Mouse (Mus musculus): ENCODE data around the gene Ubr1.

The Ubr1 gene

DNA sequence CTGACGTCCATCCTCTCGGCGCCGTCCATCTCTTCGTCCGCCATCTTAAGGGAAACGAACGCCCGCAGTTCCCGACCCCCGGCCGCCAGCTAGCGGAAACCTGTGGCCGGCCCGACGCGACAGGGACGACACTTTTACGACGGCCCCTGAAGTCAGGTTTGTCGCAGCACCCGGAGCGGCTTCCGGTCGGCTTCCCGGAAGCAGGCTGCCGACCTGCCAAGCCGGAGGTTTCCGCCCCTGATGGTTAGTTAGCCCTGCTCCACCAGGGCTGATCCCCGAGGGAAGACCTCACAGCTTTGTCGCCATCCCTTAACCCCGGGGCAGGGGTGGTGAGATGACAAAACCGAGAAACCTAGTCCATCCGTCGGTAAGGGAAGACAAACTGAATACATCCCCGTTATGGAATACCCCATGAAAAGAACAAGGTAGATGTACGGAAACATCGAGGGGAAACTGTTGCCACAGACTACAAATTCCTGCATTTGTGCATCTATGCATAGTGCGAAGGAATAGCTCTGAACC, at the start of gene Ubr1:
Gene Ubr1, minus strand, starts transcription at position 157 of the 522 bp plus-strand sequence.
- peak; percentile 91; the same call in 1 of the 2 replicates for ATAC-seq (ENCODE audit: insufficient number of reproducible peaks, low FRiP score, low TSS enrichment)

DNA sequence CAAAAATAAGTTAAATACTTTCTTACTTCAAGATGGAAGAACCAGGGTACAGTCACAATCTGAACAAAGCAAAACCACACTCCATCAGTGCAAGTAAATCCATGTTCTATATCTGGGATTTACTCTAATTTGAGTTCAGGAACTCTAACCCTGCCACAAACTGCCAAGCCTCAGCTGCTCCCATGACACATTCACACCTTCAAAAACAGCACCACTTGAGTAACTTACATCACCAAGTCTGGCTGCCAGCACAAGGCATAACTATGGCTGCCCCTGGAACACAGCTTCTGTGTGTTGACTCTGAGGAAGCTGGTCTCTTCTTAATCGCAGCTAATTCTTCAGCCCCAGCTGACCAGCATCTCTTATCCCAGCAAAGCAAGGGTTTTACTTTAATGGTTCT, 46.6 kb upstream of the Ubr1 start:
- no peak for ATAC-seq (ENCODE audit: insufficient number of reproducible peaks, low FRiP score, low TSS enrichment)

DNA sequence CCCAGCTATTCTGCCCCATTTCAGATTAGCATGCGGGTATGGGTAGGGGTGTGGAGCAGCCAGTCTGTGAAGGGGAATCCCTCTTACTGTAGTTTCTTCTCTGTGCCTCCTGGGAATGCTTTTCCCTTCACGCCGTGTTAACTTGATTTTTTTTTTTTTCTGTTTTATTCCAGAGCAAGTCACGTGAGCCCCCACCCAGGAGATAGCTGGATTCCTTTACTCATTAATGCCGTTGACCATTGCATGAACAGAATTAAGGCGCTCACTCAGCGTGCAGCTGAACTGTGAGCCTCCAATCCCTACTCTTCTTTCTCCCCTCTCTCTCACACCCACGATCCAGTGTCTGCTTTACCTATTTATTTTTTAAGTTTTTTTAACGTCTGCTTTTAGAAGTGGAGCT, 45.7 kb upstream of the Ubr1 start:
- no peak for ATAC-seq (ENCODE audit: insufficient number of reproducible peaks, low FRiP score, low TSS enrichment)

DNA sequence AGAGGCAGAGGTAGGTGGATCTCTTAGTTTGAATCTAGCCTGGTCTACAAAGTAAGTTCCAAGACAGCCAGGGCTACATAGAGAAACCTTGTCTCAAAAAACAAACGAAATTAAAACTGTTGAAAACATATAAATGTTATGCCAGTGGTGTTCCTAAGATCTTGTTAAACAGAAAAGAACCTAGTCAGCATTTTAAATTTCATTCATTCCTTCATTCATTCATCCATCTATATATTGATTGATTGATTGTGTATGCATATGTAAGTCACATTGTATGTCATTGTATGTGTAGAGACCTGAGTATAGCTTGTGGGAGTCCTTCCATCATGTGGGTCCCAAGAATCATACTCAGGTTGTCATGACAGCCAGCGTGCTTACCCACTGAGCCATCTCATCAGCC, 45.0 kb upstream of the Ubr1 start:
- ATAC-seq (ENCODE audit: insufficient number of reproducible peaks, low FRiP score, low TSS enrichment) = no peak

DNA sequence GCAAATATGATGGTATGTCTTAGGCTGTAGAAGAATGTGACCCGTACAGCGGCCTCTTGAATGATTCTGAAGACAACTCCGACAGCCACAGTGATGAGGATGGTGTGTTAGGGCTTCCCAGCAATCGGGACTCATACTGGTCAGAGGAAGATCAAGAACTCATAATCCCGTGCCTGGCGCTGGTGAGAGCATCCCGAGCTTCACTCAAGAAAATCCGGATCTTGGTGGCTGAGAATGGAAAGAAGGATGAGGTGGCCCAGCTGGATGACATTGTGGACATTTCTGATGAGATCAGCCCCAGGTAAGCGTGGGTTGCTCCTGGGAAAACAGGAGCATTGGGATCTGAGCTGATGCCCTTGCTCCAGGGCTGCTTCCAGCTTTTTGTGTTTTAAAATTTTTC, 42.2 kb upstream of the Ubr1 start:
- no peak for ATAC-seq (ENCODE audit: insufficient number of reproducible peaks, low FRiP score, low TSS enrichment)

DNA sequence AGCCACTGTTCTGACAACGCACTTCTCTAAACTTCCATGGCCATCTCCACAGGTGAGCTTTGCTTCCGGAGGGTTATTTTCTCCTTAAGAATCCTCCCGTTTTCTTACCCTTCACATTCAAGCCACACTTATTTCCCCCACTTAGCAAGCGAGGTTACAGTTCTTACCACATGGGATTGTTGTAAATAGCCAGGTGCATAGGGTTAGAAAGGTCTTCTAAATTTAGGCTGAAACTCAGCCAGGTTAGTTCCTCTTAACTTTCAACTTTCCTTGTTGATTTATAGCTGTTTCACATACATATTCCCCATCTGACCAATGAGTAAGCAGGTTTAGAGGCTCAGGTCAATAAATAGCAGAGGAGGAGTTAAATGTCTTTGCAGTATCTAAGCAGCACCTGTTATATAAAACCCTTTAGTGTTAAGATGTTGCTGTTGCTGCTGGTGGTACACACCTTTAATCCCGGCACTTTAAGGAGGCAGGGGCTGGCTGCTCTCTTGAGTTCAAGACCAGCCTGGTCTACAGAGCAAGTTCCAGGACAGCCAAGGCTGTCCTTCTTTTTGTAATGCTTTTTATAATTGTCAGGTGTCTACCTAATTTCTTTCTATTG, 38.7 kb upstream of the Ubr1 start:
- no peak for ATAC-seq (ENCODE audit: insufficient number of reproducible peaks, low FRiP score, low TSS enrichment)

DNA sequence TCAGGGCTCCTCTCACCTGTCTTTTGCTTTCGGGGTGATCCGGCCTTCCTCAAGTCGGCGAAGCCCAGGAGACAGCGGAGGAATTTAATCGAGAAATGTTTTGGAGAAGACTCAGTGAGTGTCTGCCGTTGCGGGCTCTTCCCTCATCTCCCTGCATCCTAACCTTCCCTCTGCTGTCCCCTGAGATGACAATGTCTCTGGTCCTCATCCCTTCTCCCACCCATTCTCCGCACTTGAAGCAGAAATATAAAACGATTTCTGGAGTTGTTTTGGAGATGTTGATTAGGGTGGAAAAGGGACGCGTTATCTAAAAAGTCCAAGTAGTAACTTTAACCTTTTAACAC, 38.1 kb upstream of the Ubr1 start:
- no peak for ATAC-seq (ENCODE audit: insufficient number of reproducible peaks, low FRiP score, low TSS enrichment)

DNA sequence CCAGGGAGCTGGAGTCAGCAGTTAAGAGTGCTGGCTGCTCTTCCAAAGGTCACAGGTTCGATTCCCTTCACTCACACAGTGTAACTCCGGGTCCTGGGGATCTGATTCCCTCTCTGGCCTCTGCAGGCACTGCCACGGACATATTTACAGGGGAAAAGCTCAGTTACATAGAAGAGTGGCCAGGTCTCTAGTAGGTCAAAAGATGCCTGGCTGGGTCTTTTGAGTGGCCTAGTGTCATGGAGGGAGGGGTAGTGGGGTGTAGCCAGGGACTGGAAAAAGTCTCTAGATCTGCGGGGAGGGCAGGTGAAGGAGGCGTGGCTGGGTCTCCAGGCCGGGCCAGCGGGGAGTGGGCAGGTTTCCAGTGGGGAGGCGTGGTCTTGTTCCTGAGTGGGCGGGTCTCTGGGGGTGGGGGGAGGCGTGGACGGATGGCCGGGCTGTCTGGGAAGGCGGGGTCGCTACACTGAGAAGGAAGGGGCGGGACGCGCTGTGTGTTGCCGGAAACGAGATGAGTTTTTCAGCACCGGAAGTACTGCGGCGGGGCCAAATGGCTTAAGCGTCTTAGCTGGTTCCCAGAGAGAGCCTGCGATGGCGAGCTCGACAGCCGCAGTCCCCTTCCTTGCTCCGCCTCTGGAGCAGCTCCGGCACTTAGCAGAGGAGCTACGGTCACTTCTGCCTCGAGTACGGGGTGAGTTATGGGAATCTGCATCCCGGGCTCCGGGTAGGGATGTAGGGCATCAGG, 37.6 kb upstream of the Ubr1 start, which contains the start of gene Ccndbp1:
Gene Ccndbp1, plus strand, starts transcription at position 479 of the 739 bp plus-strand sequence.
- ATAC-seq (ENCODE audit: insufficient number of reproducible peaks, low FRiP score, low TSS enrichment) = peak; percentile 41; the same call in 1 of the 2 replicates

DNA sequence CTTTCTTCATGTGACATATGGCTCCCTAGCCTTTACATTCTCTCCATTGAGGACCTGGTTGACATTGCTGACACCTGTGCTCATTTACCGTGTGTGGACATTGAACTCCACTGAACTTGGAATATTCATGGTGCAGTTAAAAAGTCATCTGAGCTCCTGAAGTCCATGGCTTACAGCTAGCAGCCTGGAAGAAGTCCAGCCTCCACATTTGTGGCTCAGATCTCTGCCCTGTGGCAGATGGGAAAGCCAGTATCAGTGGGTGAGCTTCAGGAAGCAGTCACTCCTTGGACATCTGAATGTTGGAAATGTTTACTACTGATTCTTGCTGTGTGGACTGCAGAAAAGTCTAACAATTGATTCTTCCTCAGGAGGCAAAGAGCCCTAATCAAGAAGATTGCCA, 36.5 kb upstream of the Ubr1 start:
- peak; percentile 60; the same call in 1 of the 2 replicates for ATAC-seq (ENCODE audit: insufficient number of reproducible peaks, low FRiP score, low TSS enrichment)

DNA sequence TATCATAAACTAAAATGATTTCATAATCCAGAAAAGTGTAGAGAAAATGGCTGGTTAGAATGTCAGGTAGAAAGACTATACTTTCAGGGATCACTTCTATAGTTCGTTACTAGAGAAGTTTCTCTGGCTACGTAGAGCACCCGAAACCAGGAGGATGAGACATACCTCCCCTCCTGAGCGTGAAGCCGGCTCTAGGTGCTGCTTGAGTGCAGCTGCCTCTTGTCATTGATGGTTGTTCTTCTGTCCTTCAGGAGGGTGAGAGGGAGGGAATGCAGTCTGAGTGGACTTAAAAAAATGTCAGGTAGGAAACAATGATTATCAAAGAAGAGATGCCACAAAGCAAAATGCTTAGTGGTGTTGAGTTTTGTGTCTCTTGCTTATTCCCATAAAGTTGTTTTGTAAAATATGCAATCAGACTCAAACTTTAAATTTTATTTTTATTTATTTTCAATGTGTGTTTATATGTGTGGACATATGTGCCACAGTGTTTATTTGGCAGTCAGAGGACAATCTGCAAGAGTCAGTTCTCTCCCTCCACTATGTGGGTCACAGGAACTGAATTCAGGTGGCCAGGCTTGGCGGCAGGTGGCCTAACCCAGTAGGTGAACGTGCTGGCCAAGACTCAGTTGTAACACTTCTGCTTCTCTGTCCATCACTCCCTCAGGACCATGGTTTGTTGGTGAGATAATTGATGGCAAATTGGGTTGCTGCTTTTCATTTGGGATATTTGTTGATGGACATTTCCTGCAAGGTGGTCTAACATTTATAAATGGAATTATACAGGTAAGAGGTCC, 33.7 kb upstream of the Ubr1 start:
- peak; percentile 82 for ATAC-seq (ENCODE audit: insufficient number of reproducible peaks, low FRiP score, low TSS enrichment)

DNA sequence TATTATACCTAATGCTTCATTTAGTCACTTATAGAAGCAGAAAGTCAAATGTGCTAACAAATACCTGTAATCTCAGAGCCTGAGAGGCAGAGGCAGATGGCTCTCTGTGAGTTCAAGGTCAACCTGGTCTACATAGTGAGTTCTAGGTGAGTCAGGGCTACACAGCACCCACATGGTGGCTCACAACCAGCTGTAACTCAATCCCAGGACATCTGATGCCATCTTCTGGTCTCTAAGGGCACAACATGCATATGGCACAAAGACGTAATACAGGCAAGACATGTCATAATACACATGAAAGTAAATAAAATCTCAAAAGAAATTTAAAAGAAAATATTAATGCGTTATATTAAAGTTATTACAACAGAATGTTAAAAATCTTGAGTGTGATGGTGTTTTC, 33.1 kb upstream of the Ubr1 start:
- no peak for ATAC-seq (ENCODE audit: insufficient number of reproducible peaks, low FRiP score, low TSS enrichment)

DNA sequence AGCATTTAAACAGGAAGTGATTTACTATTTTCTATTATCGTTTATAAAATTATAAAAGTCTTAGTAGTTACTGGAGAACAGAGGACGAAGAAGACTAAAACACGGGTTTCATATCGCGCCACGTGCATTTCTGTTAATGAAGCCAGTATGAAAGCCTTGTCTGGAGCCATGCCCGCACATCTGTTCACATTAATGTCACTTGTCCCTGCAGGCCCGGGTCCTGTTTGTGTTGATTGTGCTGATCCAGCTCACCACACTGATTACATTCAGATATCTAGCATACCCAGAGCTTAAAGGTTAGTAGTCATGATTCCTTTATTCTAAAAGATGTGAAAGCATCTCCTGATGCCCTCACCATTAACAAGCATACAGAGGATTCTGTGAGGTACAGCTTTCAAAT, 28.3 kb upstream of the Ubr1 start:
- ATAC-seq (ENCODE audit: insufficient number of reproducible peaks, low FRiP score, low TSS enrichment) = no peak

DNA sequence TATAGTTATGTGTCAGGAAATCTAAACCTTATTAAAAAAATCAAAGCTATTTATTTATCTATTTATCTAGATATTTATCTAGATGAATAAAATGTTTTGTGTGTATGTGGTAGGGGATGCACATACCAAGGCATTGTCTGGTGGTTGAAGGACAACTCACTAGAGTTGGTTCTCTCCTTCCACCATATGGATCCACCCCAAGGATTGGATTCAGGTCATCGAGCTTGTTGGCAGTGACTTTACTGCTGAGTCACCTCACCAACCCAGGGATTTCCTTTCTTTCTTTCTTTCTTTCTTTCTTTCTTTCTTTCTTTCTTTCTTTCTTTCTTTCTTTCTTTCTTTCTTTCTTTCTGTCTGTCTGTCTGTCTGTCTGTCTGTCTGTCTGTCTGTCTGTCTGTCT, 26.1 kb upstream of the Ubr1 start:
- peak; percentile 80; the same call in 1 of the 2 replicates for ATAC-seq (ENCODE audit: insufficient number of reproducible peaks, low FRiP score, low TSS enrichment)

DNA sequence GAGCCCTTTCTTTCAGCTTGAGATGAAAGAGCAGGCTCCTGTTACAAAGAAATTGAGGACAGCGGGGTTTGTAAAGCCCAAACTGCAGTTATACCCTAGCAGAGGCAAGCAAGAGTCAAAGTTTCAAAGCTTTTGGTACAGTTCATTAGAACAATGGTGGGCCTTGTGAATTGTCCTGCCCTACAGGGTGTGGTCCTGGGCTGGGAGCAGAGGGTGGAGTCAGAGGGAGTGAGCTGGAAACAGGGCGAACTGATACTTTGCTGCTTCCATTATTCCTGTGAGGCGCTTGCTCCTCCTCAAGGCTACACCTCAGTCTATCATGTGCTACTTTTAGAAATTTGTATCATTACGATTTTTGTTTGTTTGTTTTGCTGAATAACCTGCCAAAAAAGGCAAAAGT, 20.7 kb upstream of the Ubr1 start:
- ATAC-seq (ENCODE audit: insufficient number of reproducible peaks, low FRiP score, low TSS enrichment) = no peak

DNA sequence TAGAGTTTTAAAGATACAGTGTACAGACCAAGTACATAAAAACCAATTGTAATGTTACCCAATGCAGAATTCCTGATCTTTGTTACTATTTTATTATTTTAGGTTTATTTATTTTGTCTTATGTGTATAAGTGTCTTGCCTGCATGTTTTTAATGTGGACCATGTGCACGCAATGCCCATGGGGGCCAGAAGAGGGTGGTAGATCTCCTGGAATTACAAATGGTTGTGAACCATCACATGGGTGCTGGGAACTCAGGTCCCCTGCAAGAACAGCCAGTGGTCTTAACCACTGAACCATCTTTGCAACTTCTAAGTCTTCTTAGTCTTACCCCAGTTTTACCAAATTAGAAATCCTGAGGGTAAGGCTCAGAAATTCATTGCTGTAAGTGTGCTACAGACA, 14.7 kb upstream of the Ubr1 start:
- ATAC-seq (ENCODE audit: insufficient number of reproducible peaks, low FRiP score, low TSS enrichment) = no peak

DNA sequence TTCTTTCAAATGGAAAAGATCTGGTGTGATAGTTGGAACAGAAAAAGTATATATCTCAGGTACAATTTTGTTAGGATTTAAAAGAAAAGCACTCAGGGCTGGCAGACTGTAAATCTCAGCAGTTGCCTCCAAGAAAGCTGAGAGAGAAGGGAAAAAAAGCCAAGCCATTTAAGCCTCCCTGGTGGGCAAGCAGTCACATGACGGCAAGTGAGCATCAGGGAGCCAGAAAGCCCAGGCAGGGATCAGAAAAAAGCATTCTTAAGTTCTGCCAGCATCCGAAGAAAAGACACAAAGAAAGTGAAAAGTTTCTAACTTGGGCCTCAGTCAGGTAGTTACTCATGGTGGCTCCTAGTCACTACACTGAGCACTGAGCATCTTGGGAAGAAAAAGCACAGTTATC, 13.1 kb upstream of the Ubr1 start:
- no peak for ATAC-seq (ENCODE audit: insufficient number of reproducible peaks, low FRiP score, low TSS enrichment)

DNA sequence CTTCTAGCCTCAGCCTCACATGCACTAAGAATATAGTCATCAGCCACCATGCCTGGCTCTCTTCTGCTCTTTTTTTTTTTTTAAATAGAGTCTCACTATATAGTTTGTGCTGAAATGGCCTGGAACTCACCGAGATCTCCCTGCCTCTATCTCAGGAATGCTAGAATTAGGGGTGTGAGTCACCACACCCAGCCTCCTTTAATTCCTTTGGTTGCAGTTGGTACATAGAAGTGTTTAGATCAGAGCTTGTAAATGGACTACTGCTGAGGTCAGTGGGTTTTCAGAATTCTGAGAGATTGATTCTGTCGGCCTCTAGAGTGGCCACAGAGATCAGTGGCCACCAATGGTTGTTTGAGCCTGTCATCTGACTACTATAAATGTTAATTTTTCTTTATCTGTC, 10.3 kb upstream of the Ubr1 start:
- no peak for ATAC-seq (ENCODE audit: insufficient number of reproducible peaks, low FRiP score, low TSS enrichment)

DNA sequence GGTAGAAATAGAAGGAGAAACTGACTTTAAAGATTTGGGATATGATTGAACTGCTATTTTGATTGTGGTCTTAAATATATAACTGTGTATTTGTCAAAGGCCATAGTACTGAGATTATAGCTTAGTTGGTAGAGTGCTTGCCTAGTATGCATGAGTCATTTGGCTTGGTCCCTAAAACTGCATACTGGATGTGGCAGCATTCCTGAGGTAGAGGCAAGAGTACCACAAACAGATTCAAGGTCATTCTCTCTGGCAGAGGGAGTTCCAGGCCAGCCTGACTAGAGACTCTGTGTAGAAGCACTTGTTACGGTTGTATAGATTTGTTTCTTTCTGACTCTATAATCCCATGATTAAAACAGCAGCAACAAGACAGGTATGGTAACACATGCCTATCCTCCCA, 9.3 kb upstream of the Ubr1 start:
- ATAC-seq (ENCODE audit: insufficient number of reproducible peaks, low FRiP score, low TSS enrichment) = no peak

DNA sequence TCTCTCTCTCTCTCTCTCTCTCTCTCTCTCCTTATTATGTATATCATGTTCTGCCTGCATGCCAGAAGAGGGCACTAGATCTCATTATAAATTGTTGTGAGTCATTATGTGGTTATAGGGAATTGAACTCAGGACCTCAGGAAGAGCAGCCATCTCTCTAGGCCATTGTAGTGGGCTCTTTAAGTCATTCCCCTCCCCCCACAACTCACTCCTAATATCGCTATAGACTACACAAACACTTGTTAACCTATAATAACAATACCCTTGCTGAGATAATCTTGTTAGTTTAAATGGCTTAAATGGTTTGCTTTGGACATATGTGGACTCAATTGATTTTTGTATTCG, 8.2 kb upstream of the Ubr1 start:
- ATAC-seq (ENCODE audit: insufficient number of reproducible peaks, low FRiP score, low TSS enrichment) = no peak

DNA sequence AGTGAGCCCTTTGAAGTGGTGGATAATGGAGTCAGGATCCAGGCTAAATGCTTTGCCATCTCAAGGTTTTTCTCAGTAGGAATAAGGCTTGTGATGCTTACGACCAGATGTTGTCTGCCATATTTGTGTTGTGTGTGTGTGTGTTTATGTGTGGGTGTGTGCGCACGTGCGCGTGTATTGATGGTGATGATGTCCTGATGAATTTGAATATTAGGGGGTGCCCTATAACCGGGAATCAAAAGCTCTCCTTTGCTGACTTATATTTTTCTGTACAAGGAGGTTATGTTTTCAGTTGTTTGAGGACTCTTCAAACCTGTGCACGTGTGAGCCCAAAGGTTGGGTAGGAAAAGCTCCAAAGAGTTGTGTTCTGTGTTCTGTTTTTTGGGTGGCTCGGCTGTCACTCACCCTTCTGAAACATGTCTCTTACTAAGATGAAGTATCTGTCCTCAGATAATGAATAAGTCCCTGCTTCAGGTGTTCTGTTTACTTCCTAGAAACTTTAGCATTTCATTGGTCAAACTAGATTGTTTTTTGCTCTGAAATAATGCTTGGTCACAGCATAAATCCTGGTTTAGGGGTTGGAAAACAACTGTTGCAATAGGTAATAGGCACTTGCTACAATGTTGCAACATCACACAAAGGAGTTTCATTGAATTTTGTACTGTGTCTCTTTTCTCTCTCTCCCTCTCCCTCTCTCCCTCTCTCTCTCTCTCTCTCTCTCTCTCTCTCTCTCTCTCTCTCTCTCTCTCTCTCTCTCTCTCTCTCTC, 7.6 kb upstream of the Ubr1 start:
- no peak; the same call in 1 of the 2 replicates for ATAC-seq (ENCODE audit: insufficient number of reproducible peaks, low FRiP score, low TSS enrichment)

Data from cerebellum, adult (tissue).